Mouse (Mus musculus): ENCODE measurements around the gene Peg12. TPM values are rescaled to one million over a fixed set of nuclear protein-coding genes. Genes with fewer than 3 reads are reported as not detected.

The Peg12 gene
- polyA plus RNA-seq, 1 experiment from 2014 or later: 25.5 TPM

- Histone ChIP-seq H3K36me3 (ENCODE audit: control insufficient read depth, insufficient read depth, low read length) (no peaks in the 10 kb centered on the region), H3K27me3 (replicated peaks; ENCODE audit: control insufficient read depth, insufficient read depth, low read length) (no peaks in the 10 kb centered on the region), H3K4me2 (ENCODE audit: low read length) (no peak overlapping the region), H3K4me3 (ENCODE audit: low read depth, low read length) (no peak overlapping the region), H3K9ac (ENCODE audit: low read length) (no peak overlapping the region), H3K9me3 (replicated peaks; ENCODE audit: control insufficient read depth, low read length) (no peaks in the 10 kb centered on the region), H3K27ac (ENCODE audit: low read depth, low read length) (no peak overlapping the region), H3K4me1 (ENCODE audit: control insufficient read depth, insufficient read depth, low read length) (no peaks in the 10 kb centered on the region)
- 25% methylated on average over 8 of the region's 8 CpGs for WGBS
- DNase-seq (ENCODE audit: low spot score) (peak; percentile 69), ATAC-seq (no peak)
These were observed 36.0 kb downstream of the Peg12 start for GRCm38 (mm10) chr7:62428337-62428736.

DNA sequence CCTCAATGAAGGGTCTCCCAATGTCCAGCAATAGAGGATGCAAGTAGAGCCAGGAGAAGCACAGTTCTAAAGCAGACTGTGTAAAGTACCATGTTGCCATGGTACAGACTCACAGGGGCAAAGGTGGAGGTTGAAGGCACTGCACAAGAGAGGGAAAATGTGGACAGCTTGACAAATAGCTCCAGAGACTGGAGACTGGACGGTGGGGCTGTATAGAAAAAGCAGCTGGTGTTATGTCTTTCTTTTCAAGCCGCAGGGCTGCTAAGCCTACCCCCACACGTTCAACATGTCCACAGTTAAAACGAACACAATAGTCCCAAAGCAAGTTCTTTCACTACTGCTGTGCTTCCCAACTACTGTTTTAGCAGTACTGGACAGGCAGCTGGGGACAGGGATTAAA, 41.1 kb downstream of the Peg12 start:
- H3K9me3 ChIP-seq (replicated peaks; ENCODE audit: control insufficient read depth, low read length): no peaks in the 10 kb centered on the region
- H3K27ac ChIP-seq (ENCODE audit: low read depth, low read length): peak overlapping the region; percentile 53
- H3K27me3 ChIP-seq (replicated peaks; ENCODE audit: control insufficient read depth, insufficient read depth, low read length): no peaks in the 10 kb centered on the region
- no peaks in the 10 kb centered on the region for H3K36me3 ChIP-seq (ENCODE audit: control insufficient read depth, insufficient read depth, low read length)
- H3K4me1 ChIP-seq (ENCODE audit: control insufficient read depth, insufficient read depth, low read length): no peaks in the 10 kb centered on the region
- 40% methylated on average over 4 of the region's 4 CpGs for WGBS
- H3K9ac ChIP-seq (ENCODE audit: low read length): peak overlapping the region; percentile 30; the same call in 1 of the 2 replicates
- DNase-seq (ENCODE audit: low spot score): peak; percentile 46
- peak overlapping the region; percentile 37 for H3K4me2 ChIP-seq (ENCODE audit: low read length)
- peak overlapping the region; percentile 19; the same call in 1 of the 2 replicates for H3K4me3 ChIP-seq (ENCODE audit: low read depth, low read length)
- ATAC-seq: peak; percentile 3; the same call in 1 of the 2 replicates

DNA sequence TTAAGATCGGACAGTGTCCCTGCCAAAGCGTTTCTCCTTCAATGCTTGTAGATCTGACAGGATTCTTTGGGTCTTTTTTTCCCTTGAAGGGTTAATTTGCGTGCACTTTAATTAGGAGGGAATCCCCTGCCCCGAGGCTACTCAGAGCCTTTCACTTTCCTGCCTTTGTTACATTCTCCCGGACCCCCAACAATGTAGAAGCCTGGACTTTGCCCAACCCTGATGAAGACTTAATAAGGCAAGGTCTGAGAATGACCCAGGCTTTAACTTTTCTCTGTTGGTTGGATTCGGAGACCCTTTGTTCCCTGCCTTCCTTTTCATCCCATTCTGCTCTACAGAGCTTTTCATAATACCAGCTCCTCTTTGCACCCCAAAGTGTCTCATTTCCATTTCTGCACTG, 43.7 kb downstream of the Peg12 start:
- Histone ChIP-seq H3K27me3 (replicated peaks; ENCODE audit: control insufficient read depth, insufficient read depth, low read length) (no peaks in the 10 kb centered on the region), H3K4me3 (ENCODE audit: low read depth, low read length) (peak overlapping the region; percentile 68), H3K9ac (ENCODE audit: low read length) (peak overlapping the region; percentile 66), H3K4me1 (ENCODE audit: control insufficient read depth, insufficient read depth, low read length) (no peaks in the 10 kb centered on the region), H3K4me2 (ENCODE audit: low read length) (peak overlapping the region; percentile 44), H3K9me3 (replicated peaks; ENCODE audit: control insufficient read depth, low read length) (no peaks in the 10 kb centered on the region), H3K27ac (ENCODE audit: low read depth, low read length) (peak overlapping the region; percentile 90), H3K36me3 (ENCODE audit: control insufficient read depth, insufficient read depth, low read length) (no peaks in the 10 kb centered on the region)
- peak; percentile 76 for DNase-seq (ENCODE audit: low spot score)
- ATAC-seq: peak; percentile 35
- WGBS: 45% methylated on average over 6 of the region's 6 CpGs

DNA sequence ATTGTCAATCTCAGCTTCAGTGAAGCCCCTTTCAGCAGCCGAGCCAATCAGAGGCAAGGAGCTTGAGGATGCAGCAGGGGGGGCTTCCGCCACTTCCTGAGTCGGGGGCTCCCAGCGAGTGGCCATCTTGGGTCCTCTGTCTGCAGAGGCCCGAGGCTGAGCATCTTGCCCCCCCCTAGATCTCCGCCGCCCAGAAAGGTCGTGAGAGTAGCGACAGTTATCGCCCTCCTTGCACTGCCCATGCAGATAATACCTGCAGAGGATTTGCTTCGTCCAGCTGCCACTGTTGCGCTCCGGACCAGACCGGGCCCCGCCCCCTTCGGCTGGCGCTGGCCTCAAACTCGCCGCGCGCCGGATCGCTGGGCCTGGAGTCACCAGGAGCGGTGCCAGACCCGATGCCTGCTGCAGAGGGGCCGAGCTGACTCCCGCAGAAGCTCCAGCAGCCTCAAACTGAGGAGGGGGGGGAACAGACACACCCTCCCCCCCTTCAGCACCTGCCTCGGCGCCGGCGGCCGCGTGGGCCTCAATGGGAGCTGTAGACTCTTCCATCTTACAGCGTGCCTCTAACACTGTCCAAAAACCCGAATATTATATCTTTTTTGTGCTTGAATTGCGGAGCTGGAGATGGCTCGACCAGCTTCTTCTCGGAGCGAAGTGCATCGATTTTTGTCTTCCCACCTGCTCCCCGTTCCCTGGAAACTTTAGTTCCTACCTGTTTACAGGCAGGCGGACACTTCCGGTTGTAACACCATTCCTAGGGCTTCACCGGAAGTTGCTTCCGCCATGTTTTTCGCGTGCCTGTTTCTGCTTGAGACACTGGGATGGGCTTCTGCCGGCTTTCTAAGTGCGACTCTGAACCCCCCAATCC, 44.6 kb downstream of the Peg12 start, which contains the start of gene Mkrn3:
TSS of gene Mkrn3 (minus strand) at position 647 of the 868 bp plus-strand sequence.
- Histone ChIP-seq H3K9me3 (replicated peaks; ENCODE audit: control insufficient read depth, low read length) (no peaks in the 10 kb centered on the region), H3K27ac (ENCODE audit: low read depth, low read length) (peak within 1 kb of the TSS; percentile 90), H3K36me3 (ENCODE audit: control insufficient read depth, insufficient read depth, low read length) (no peaks in the 10 kb centered on the region), H3K9ac (ENCODE audit: low read length) (peak within 1 kb of the TSS; percentile 87), H3K27me3 (replicated peaks; ENCODE audit: control insufficient read depth, insufficient read depth, low read length) (no peaks in the 10 kb centered on the region), H3K4me3 (ENCODE audit: low read depth, low read length) (peak within 1 kb of the TSS; percentile 68), H3K4me1 (ENCODE audit: control insufficient read depth, insufficient read depth, low read length) (no peaks in the 10 kb centered on the region), H3K4me2 (ENCODE audit: low read length) (peak within 1 kb of the TSS; percentile 63)
- WGBS: 33% methylated on average over 49 of the region's 49 CpGs
- DNase-seq (ENCODE audit: low spot score): peak; percentile 96
- ATAC-seq: peak; percentile 93

- Histone ChIP-seq H3K4me2 (ENCODE audit: low read length) (peak overlapping the region; percentile 63), H3K27me3 (replicated peaks; ENCODE audit: control insufficient read depth, insufficient read depth, low read length) (no peaks in the 10 kb centered on the region), H3K4me1 (ENCODE audit: control insufficient read depth, insufficient read depth, low read length) (no peaks in the 10 kb centered on the region), H3K36me3 (ENCODE audit: control insufficient read depth, insufficient read depth, low read length) (no peaks in the 10 kb centered on the region), H3K9ac (ENCODE audit: low read length) (peak overlapping the region; percentile 87), H3K4me3 (ENCODE audit: low read depth, low read length) (peak overlapping the region; percentile 68), H3K9me3 (replicated peaks; ENCODE audit: control insufficient read depth, low read length) (no peaks in the 10 kb centered on the region), H3K27ac (ENCODE audit: low read depth, low read length) (peak overlapping the region; percentile 90)
- ATAC-seq (no peak; the same call in 1 of the 2 replicates), DNase-seq (ENCODE audit: low spot score) (no peak)
- WGBS: 47% methylated on average over 17 of the region's 17 CpGs
These were observed 45.2 kb downstream of the Peg12 start for GRCm38 (mm10) chr7:62419105-62419492.

DNA sequence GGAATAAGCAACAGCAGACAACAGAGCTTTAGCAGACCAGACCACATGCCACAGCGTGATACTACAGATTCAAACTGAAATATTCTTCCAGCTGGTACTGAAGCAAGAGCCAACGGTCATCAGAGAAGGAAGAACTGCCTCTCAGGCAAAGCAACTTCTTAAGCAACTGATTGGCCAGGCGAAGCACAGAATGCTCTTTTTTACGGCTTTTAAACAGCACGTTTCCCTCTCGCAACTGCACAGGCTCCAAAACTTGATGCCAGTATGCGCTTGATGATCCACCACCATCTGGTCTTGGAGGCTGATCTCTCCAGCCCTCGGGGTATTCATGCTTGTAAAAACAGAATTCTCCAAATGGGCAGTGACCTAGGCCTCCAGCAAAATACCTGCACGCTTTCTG, 46.0 kb downstream of the Peg12 start:
- ATAC-seq (no peak), DNase-seq (ENCODE audit: low spot score) (peak; percentile 42)
- 52% methylated on average over 9 of the region's 9 CpGs for WGBS
- Histone ChIP-seq H3K4me2 (ENCODE audit: low read length) (peak overlapping the region; percentile 63), H3K27ac (ENCODE audit: low read depth, low read length) (peak overlapping the region; percentile 90), H3K27me3 (replicated peaks; ENCODE audit: control insufficient read depth, insufficient read depth, low read length) (no peaks in the 10 kb centered on the region), H3K36me3 (ENCODE audit: control insufficient read depth, insufficient read depth, low read length) (no peaks in the 10 kb centered on the region), H3K4me3 (ENCODE audit: low read depth, low read length) (peak overlapping the region; percentile 68), H3K9me3 (replicated peaks; ENCODE audit: control insufficient read depth, low read length) (no peaks in the 10 kb centered on the region), H3K9ac (ENCODE audit: low read length) (peak overlapping the region; percentile 87), H3K4me1 (ENCODE audit: control insufficient read depth, insufficient read depth, low read length) (no peaks in the 10 kb centered on the region)

DNA sequence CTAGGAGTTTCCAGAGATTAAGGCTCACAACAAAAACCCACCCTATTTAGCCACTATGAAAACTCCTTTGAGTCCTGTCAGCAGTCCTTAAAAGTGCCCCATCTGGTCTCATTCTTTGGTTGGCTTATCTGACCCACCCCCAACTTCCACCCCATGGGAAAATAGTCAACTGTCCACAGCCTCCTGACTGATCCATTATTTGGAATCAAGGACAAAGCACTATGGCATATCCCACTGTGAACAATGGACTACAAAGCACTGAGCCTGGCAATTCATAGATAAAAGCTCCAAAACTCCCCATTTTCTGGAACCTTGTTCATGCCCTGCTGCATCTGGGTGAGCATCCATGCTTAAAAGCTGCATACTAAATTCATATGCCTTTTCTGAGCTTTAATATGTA, 48.1 kb downstream of the Peg12 start:
- H3K4me3 ChIP-seq (ENCODE audit: low read depth, low read length): 0 out of 2 replicates have a peak overlapping the region, but pooled peaks have one; percentile 8
- H3K9ac ChIP-seq (ENCODE audit: low read length): no peak overlapping the region

DNA sequence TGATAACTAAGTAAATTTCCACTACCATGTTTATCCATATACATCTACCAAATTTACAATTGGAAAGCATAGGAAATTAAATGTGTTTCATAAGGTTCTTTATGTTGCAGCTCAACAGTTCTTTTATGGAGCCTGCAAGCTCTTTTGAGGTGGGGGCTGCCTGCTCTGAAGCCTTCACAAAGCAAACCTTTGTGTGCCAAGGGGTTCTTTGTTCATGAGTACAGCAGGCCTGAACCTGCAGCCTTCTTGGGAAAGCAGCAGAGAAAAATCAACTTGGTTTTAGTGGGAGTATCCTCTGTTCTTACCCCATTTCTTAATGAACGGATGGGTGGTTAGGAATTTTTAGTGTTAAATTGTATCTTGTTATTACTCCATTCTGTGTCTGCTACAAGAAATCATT, 49.1 kb downstream of the Peg12 start:
- H3K27ac ChIP-seq (ENCODE audit: low read depth, low read length): peak overlapping the region; percentile 78
- no peak overlapping the region for H3K4me3 ChIP-seq (ENCODE audit: low read depth, low read length)
- no peaks in the 10 kb centered on the region for H3K36me3 ChIP-seq (ENCODE audit: control insufficient read depth, insufficient read depth, low read length)
- ATAC-seq (no peak), DNase-seq (ENCODE audit: low spot score) (peak; percentile 73)
- no peaks in the 10 kb centered on the region for H3K27me3 ChIP-seq (replicated peaks; ENCODE audit: control insufficient read depth, insufficient read depth, low read length)
- H3K4me1 ChIP-seq (ENCODE audit: control insufficient read depth, insufficient read depth, low read length): no peaks in the 10 kb centered on the region
- 50% methylated on average over 1 of the region's 1 CpGs for WGBS
- no peak overlapping the region for H3K4me2 ChIP-seq (ENCODE audit: low read length)
- H3K9me3 ChIP-seq (replicated peaks; ENCODE audit: control insufficient read depth, low read length): no peaks in the 10 kb centered on the region; the same call in 1 of the 2 replicates
- H3K9ac ChIP-seq (ENCODE audit: low read length): peak overlapping the region; percentile 37; the same call in 1 of the 2 replicates

More for the DNA sequence above, 48.1 kb downstream of the Peg12 start:
- DNase-seq (ENCODE audit: low spot score): peak; percentile 42
- Histone ChIP-seq H3K27me3 (replicated peaks; ENCODE audit: control insufficient read depth, insufficient read depth, low read length) (no peaks in the 10 kb centered on the region), H3K36me3 (ENCODE audit: control insufficient read depth, insufficient read depth, low read length) (no peaks in the 10 kb centered on the region), H3K4me2 (ENCODE audit: low read length) (peak overlapping the region; percentile 21), H3K4me1 (ENCODE audit: control insufficient read depth, insufficient read depth, low read length) (no peaks in the 10 kb centered on the region), H3K27ac (ENCODE audit: low read depth, low read length) (peak overlapping the region; percentile 72; the same call in 1 of the 2 replicates), H3K9me3 (replicated peaks; ENCODE audit: control insufficient read depth, low read length) (no peaks in the 10 kb centered on the region; the same call in 1 of the 2 replicates)
- no peak for ATAC-seq

All from forebrain, embryonic 14.5 days (tissue).